Mouse (Mus musculus): Measurements from ENCODE around the gene Trim16. TPM values are rescaled to one million over a fixed set of nuclear protein-coding genes. Genes with fewer than 3 reads are reported as not detected.

The Trim16 gene
- total RNA-seq, 2 experiments from 2014 or later, result 5.8 to 6.7 TPM

DNA sequence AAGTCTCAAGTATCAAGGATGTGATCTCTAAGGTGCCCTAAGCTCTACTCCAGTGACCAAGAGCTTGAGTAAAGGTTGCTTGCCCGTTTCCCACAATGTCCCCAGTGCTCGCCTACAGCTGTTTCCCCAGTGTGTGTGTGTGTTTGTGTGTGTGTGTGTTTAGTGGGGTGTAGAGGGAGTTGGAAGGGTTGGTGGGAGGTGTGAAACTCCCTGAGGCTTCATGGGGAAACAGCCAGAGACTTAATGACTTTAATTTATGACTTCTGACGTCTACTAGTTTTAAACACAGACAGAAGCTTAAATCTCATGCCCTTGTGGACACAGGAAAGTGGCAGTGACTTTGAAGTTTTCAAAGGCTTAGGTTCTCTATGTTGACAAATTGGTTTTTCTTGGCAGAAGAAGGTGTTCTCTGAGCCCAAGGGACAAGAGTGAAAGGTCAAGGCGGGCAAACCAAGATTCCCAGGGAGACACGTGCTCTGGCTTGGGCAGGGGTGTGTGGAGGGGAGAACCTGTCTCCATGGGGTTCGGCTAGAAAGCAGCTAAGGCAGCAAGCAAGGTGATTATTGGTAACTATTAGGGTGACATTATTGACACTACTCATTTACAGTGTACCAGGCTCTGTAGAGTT lies 6.2 kb downstream of the Trim16 start:
- intact Hi-C loops (cut with DNase I), result loop anchor here (10.0 kb wide), 1 partner anchor 309 kb away; no protein-coding TSS in a partner anchor
- DNase-seq, result no peak

GRCm38 (mm10) chr11:62827135-62827534 lies 7.1 kb downstream of the Trim16 start:
- intact Hi-C loops (cut with DNase I), result loop anchor here (10.0 kb wide), 1 partner anchor 308 kb away; no protein-coding TSS in a partner anchor
- no peak for DNase-seq

- intact Hi-C loops (cut with DNase I), result loop anchor here (10.0 kb wide), 1 partner anchor 307 kb away; no protein-coding TSS in a partner anchor
- no peak for DNase-seq
These were observed 7.9 kb downstream of the Trim16 start for GRCm38 (mm10) chr11:62827911-62828310.

GRCm38 (mm10) chr11:62830387-62830786 lies 10.4 kb downstream of the Trim16 start:
- DNase-seq, result no peak
- intact Hi-C loops (cut with DNase I), result no loop called here

GRCm38 (mm10) chr11:62831906-62832305 lies 11.9 kb downstream of the Trim16 start:
- intact Hi-C loops (cut with DNase I), result no loop called here

DNA sequence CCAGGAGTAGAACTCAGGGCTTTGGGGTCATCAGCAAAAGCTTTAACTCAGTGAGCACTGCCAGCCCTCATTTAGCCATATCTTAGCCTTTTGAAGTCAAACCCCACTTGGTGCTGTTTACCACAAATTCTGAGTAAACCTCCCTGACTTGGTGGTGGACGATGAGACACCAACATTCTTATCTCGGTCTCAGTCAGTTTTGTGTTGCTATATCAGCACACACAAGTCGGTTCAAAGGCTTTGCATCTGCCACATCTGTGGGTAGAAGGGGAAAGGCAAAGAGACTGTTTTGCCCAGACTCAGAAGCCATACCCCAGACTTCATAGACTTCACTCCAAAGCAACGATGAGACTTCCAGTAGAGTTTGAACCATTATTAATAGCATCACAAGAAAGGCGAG lies 24.5 kb downstream of the Trim16 start:
- DNase-seq, result no peak
- intact Hi-C loops (cut with DNase I), result no loop called here

More at GRCm38 (mm10) chr11:62831906-62832305, 11.9 kb downstream of the Trim16 start:
- DNase-seq, result no peak

- no peak for DNase-seq
- intact Hi-C loops (cut with DNase I), result loop anchor here (2.0 kb wide), 1 partner anchor 25 kb away; the partner anchor contains the start of gene Trim16
These were observed 25.7 kb downstream of the Trim16 start for GRCm38 (mm10) chr11:62845730-62846129.

- intact Hi-C loops (cut with DNase I), result loop anchor here (2.0 kb wide), 1 partner anchor 26 kb away; the partner anchor contains the start of gene Trim16
- DNase-seq, result peak in 1 of 2 experiments; percentile 20
These were observed 27.1 kb downstream of the Trim16 start, which contains the start of gene Fbxw10 for GRCm38 (mm10) chr11:62846961-62847654. Gene Fbxw10 (plus strand): TSS chr11:62847069.

DNA sequence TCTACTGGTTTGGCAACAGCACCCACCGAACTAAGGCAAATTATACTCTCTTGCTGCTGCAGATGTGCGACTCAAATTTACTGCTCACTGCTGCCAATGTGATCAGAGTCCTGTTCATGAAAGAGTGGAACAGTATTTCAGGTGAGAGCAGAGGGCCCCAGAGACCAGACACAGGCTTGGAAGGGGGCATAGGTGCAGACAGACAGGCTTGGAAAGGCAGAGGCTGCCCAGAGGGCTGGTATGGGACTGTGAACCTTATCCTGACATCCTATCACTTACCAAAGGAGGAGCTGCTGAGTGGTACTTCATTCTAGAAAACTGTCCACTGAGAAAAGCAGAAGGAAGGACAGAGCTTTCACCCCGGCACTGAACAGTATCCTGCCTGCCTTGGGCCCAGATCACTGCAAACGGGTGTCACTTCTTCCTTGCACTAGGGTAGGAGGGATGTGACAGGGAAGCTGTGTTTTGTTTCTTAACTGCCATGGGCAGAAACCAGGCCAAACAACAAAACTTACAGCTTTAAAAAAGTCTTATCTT lies 27.7 kb downstream of the Trim16 start:
- intact Hi-C loops (cut with DNase I), result loop anchor here (2.0 kb wide), 1 partner anchor 27 kb away; the partner anchor contains the start of gene Trim16
- DNase-seq, result peak in 1 of 2 experiments; percentile 9

DNA sequence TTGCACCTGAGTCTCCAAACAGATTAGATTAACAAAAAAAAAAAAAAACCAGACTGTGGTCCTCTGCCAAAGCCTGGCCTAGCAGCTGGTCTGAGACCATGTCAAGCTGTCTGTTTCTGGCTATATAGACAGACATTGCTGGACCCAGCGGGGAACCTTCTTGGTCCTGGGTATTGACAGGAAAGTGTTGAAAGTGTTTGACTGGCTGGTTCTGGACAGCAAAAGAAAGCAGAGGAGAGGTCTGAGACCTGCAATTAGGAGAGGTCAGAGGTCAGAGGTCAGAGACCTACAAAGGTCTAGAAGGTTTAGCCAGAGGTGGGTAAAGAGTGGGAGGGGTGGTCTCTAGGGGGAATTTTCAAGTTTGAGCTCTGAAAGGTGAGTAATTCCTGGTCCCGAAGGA lies 28.3 kb downstream of the Trim16 start:
- intact Hi-C loops (cut with DNase I), result no loop called here
- no peak for DNase-seq

DNA sequence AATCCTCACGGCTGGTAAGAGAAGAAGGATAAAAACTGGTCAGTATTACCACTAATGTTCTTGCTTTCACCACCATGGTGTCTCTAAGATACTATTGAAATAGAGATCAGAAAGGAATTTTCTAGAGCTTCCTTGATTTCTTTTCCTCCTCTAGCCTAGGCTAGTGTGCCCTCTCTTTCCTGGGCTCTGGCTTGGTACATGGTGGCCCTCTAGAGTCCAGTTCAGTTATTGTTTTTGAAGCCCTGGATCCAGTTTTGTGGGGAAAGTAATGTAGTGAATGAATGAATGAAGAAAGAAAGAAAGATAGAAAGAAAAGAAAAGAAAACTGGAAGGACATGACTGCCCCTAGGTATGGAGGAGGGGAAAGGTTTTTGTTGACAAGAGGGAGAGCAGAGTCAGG lies 31.2 kb downstream of the Trim16 start:
- intact Hi-C loops (cut with DNase I), result loop anchor here (2.0 to 5.0 kb wide), 2 partner anchors 39 to 94 kb away; no protein-coding TSS in a partner anchor

DNA sequence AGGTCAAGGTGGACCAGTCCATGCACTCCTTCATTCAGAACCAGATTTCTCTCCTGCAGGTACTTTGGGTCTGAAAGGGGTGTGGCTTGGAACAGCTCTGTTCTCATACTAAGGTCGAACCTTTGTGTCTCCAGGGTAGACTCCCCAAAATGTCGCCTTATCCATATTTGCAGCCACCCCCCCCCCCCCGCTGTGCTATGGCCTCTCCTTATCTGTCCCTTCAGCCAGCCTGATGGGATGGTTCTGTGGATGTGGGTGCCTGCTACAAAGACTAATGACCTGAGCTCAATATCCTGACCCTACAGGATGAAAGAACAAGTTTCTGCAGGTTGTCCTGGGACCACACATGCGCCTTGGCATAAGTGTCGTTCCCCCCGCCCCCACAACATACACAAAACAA lies 33.3 kb downstream of the Trim16 start:
- intact Hi-C loops (cut with DNase I), result loop anchor here (5.0 kb wide), 1 partner anchor 41 kb away; no protein-coding TSS in a partner anchor
- DNase-seq, result no peak

More for the DNA sequence above, 31.2 kb downstream of the Trim16 start:
- DNase-seq, result peak in 1 of 2 experiments; percentile 26

GRCm38 (mm10) chr11:62865562-62865961 lies 45.5 kb downstream of the Trim16 start:
- DNase-seq, result no peak
- intact Hi-C loops (cut with DNase I), result no loop called here

GRCm38 (mm10) chr11:62866685-62867084 lies 46.7 kb downstream of the Trim16 start:
- no peak for DNase-seq

DNA sequence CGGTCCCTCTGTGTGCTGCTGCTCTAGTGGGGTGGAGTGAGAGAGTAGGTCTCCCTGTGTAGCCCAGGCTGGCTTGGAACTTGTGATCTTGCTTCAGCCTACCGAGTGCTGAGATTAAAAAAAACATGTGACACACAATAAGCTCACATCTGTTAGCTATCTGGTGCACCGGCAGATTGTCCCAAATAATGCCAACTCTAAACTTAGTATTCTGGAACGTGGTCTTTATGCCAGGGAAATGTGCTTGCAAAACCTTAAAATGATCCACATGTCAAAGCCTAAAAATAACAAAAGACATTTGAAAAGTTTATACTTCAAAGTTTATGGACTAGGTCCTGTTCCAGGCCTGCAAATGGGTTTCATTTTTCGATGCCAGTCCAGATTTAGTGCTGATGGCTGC lies 49.2 kb downstream of the Trim16 start:
- intact Hi-C loops (cut with DNase I), result no loop called here
- DNase-seq, result no peak

More at GRCm38 (mm10) chr11:62866685-62867084, 46.7 kb downstream of the Trim16 start:
- intact Hi-C loops (cut with DNase I), result no loop called here

DNA sequence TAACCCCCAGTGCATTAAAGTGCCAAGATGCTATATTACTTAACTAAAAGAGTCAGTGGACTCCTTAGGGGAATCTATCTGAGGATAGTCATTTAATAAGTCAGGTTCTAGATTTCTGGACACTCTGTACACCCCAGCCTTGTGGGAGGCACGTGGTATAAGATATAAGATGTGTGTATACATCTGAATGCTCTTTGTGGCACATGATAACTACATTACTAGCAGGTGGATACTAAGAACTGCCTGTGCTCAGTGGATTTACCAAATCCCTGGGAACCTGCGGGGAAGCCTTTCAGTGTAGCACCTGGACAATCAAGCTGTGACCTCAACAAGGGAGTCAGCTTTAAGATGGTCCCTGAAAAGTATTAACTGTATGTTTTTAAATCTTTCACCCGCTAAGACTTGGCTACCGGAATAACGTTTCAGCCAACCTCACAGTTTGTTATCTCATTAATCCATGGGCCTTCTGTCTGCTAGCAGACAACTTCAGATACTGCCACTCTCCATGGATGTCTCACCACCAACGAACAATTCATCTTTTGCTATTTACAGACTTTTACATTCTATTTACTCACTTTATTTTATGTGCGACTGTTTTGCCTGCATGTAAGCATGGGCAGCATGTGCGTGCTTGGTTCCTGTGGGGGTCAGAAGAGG lies 49.8 kb downstream of the Trim16 start:
- DNase-seq, result no peak
- intact Hi-C loops (cut with DNase I), result no loop called here

- DNase-seq, result no peak
- intact Hi-C loops (cut with DNase I), result no loop called here
These were observed 53.4 kb downstream of the Trim16 start for GRCm38 (mm10) chr11:62873479-62873878.

GRCm38 (mm10) chr11:62875696-62876095 lies 55.7 kb downstream of the Trim16 start:
- intact Hi-C loops (cut with DNase I), result no loop called here
- DNase-seq, result no peak

- DNase-seq, result no peak
- intact Hi-C loops (cut with DNase I), result no loop called here
These were observed 56.4 kb downstream of the Trim16 start for GRCm38 (mm10) chr11:62876445-62876844.

- DNase-seq, result peak in 1 of 2 experiments; percentile 18
- intact Hi-C loops (cut with DNase I), result no loop called here
These were observed 57.4 kb downstream of the Trim16 start for GRCm38 (mm10) chr11:62877391-62877790.
